20 mouse cellular contexts compared by ENCODE assay signal in genomic region chr6:29505493-29505892, GRCm38 (mm10). TPM values are rescaled to one million over a fixed set of nuclear protein-coding genes. Genes with fewer than 3 reads are reported as not detected.
DNase-seq lines count a peak whose midpoint lies in the region; ATAC-seq and TF ChIP-seq lines count a peak whose summit lies in the region.
"Had no signal": no experiment of that assay in that cellular context is flagged by ENCODE, and none has a peak within 500 bp of the region (broad histone marks: within the 10 kb centered on the region; RNA-seq: fewer than 3 reads in every experiment).

No protein-coding gene starts in this region.

- TF ChIP-seq POLR2A in ES-Bruce4 (IDR thresholded peaks at IDR 0.05; ENCODE audit: insufficient read depth, low read length), result no peak

- H3K36me3 ChIP-seq in forebrain, postnatal 0 days (ENCODE audit: insufficient read depth), result no peaks in the 10 kb centered on the region
- no peaks in the 10 kb centered on the region for H3K36me3 ChIP-seq in forebrain, embryonic 16.5 days (ENCODE audit: control insufficient read depth, insufficient read depth)
- H3K36me3 ChIP-seq in lung, postnatal 0 days (ENCODE audit: insufficient read depth, low read length), result no peaks in the 10 kb centered on the region
- H3K36me3 ChIP-seq in ES-Bruce4 (ENCODE audit: control insufficient read depth, insufficient read depth, low read length, poor library complexity, severe bottlenecking), result no peaks in the 10 kb centered on the region
- H3K36me3 ChIP-seq in stomach, embryonic 14.5 days (ENCODE audit: control insufficient read depth, insufficient read depth, low read length), result no peaks in the 10 kb centered on the region
- H3K36me3 ChIP-seq: hindbrain, embryonic 10.5 days had no signal

- 0 out of 2 replicates have a peak, but pooled peaks have one; percentile 2 for TF ChIP-seq CTCF in forebrain, postnatal 0 days (IDR thresholded peaks at IDR 0.05; ENCODE audit: low read depth)
- TF ChIP-seq CTCF in lung, postnatal 0 days (IDR thresholded peaks at IDR 0.05), result peak; percentile 27
- peak; percentile 34 for TF ChIP-seq CTCF in ES-Bruce4 (IDR thresholded peaks at IDR 0.05; ENCODE audit: low read depth, low read length)

- no peaks in the 10 kb centered on the region for H3K9me3 ChIP-seq in forebrain, postnatal 0 days (ENCODE audit: low read length)
- no peaks in the 10 kb centered on the region for H3K9me3 ChIP-seq in forebrain, embryonic 16.5 days (ENCODE audit: control insufficient read depth, low read length)
- H3K9me3 ChIP-seq in lung, postnatal 0 days (ENCODE audit: low read length), result no peaks in the 10 kb centered on the region
- no peaks in the 10 kb centered on the region for H3K9me3 ChIP-seq in ES-Bruce4 (replicated peaks; ENCODE audit: control insufficient read depth, insufficient read depth, low read length, poor library complexity, severe bottlenecking)
- no peaks in the 10 kb centered on the region for H3K9me3 ChIP-seq in stomach, embryonic 14.5 days (ENCODE audit: control insufficient read depth, low read depth, low read length)
- H3K9me3 ChIP-seq: hindbrain, embryonic 10.5 days; limb, embryonic 12.5 days had no signal

- H3K9ac ChIP-seq in forebrain, postnatal 0 days, result no peak overlapping the region
- H3K9ac ChIP-seq in forebrain, embryonic 16.5 days (replicated peaks; ENCODE audit: low read depth, low read length), result no peak overlapping the region
- no peak overlapping the region for H3K9ac ChIP-seq in lung, postnatal 0 days (replicated peaks; ENCODE audit: low read depth)
- H3K9ac ChIP-seq in ES-Bruce4 (ENCODE audit: low read depth, poor library complexity, severe bottlenecking), result no peak overlapping the region
- no peak overlapping the region for H3K9ac ChIP-seq in stomach, embryonic 14.5 days (replicated peaks; ENCODE audit: low read depth, low read length)

- no peak overlapping the region for H3K4me3 ChIP-seq in forebrain, postnatal 0 days (ENCODE audit: low read depth, low read length)
- H3K4me3 ChIP-seq in forebrain, embryonic 16.5 days (replicated peaks; ENCODE audit: low read length), result no peak overlapping the region
- H3K4me3 ChIP-seq in lung, postnatal 0 days (ENCODE audit: low read depth, low read length), result no peak overlapping the region
- no peak overlapping the region for H3K4me3 ChIP-seq in ES-Bruce4 (ENCODE audit: low read depth, low read length)
- H3K4me3 ChIP-seq in stomach, embryonic 14.5 days (ENCODE audit: low read depth, low read length), result no peak overlapping the region
- H3K4me3 ChIP-seq: erythroblast, embryonic 14.5 days had no signal

- H3K27ac ChIP-seq in forebrain, postnatal 0 days (ENCODE audit: low read depth, low read length), result no peak overlapping the region
- no peak overlapping the region for H3K27ac ChIP-seq in forebrain, embryonic 16.5 days (ENCODE audit: low read length)
- H3K27ac ChIP-seq in lung, postnatal 0 days (ENCODE audit: low read length), result no peak overlapping the region
- no peak overlapping the region for H3K27ac ChIP-seq in ES-Bruce4 (ENCODE audit: insufficient read depth, low read length)
- H3K27ac ChIP-seq in stomach, embryonic 14.5 days (ENCODE audit: low read length), result no peak overlapping the region
- H3K27ac ChIP-seq: hindbrain, embryonic 10.5 days; hindbrain, postnatal 0 days; limb, embryonic 12.5 days had no signal

- TF ChIP-seq EP300 in lung, postnatal 0 days (IDR thresholded peaks at IDR 0.05), result no peak
- no peak for TF ChIP-seq EP300 in ES-Bruce4 (IDR thresholded peaks at IDR 0.05; ENCODE audit: insufficient read depth, low read depth, low read length)

- 93% methylated on average over 5 of the region's 5 CpGs for whole genome bisulfite sequencing in forebrain, postnatal 0 days
- 91% methylated on average over 5 of the region's 5 CpGs for WGBS in forebrain, embryonic 16.5 days
- 81% methylated on average over 5 of the region's 5 CpGs for WGBS in lung, postnatal 0 days
- 90% methylated on average over 5 of the region's 5 CpGs for WGBS in stomach, embryonic 14.5 days

- no peak for DNase-seq in forebrain, postnatal 0 days
- no peak for DNase-seq in lung, postnatal 0 days (ENCODE audit: low spot score)
- no peak for DNase-seq in lung, postnatal 4 days
- DNase-seq in urinary bladder, postnatal 25 days (ENCODE audit: low spot score), result no peak
- DNase-seq: adrenal gland, adult 2 months; cerebellum, adult 8-10 months; gastrocnemius, postnatal 36 days; kidney, adult 18-20 months; layer of hippocampus, adult 9-11 months; lung, postnatal 36 days had no signal

- no peaks in the 10 kb centered on the region; the same call in 1 of the 2 replicates for H3K27me3 ChIP-seq in forebrain, postnatal 0 days (ENCODE audit: insufficient read depth, low read length)
- H3K27me3 ChIP-seq in forebrain, embryonic 16.5 days (replicated peaks; ENCODE audit: control insufficient read depth, insufficient read depth, low read length), result peaks cover 15% of the 10 kb centered on the region
- peaks cover 3% of the 10 kb centered on the region; the same call in 1 of the 2 replicates for H3K27me3 ChIP-seq in lung, postnatal 0 days (replicated peaks; ENCODE audit: insufficient read depth, low read length)
- H3K27me3 ChIP-seq in ES-Bruce4 (ENCODE audit: control insufficient read depth, insufficient read depth, low read length, poor library complexity, severe bottlenecking), result no peaks in the 10 kb centered on the region
- H3K27me3 ChIP-seq in stomach, embryonic 14.5 days (ENCODE audit: control insufficient read depth, insufficient read depth, low read length), result no peaks in the 10 kb centered on the region
- H3K27me3 ChIP-seq: limb, embryonic 12.5 days had no signal

- H3K4me2 ChIP-seq in forebrain, postnatal 0 days (ENCODE audit: low read depth), result no peak overlapping the region
- no peak overlapping the region for H3K4me2 ChIP-seq in forebrain, embryonic 16.5 days (ENCODE audit: low read length)
- H3K4me2 ChIP-seq in lung, postnatal 0 days (replicated peaks; ENCODE audit: low read depth, low read length), result no peak overlapping the region
- 0 out of 2 replicates have a peak overlapping the region, but pooled peaks have one; percentile 7 for H3K4me2 ChIP-seq in stomach, embryonic 14.5 days (replicated peaks; ENCODE audit: low read depth, low read length)

- no peak for ATAC-seq in forebrain, postnatal 0 days
- ATAC-seq in forebrain, embryonic 16.5 days, result no peak
- no peak for ATAC-seq in lung, postnatal 0 days
- no peak for ATAC-seq in stomach, embryonic 14.5 days (ENCODE audit: insufficient number of reproducible peaks, insufficient read depth, low FRiP score, low read depth)
- ATAC-seq: forebrain, embryonic 14.5 days; hindbrain, postnatal 0 days had no signal

- no peaks in the 10 kb centered on the region for H3K4me1 ChIP-seq in forebrain, postnatal 0 days (ENCODE audit: insufficient read depth)
- peaks cover 3% of the 10 kb centered on the region; the same call in 1 of the 2 replicates for H3K4me1 ChIP-seq in forebrain, embryonic 16.5 days (replicated peaks; ENCODE audit: control insufficient read depth, insufficient read depth, low read length)
- H3K4me1 ChIP-seq in lung, postnatal 0 days (ENCODE audit: insufficient read depth, low read depth, low read length), result no peaks in the 10 kb centered on the region; the same call in 1 of the 2 replicates
- no peaks in the 10 kb centered on the region for H3K4me1 ChIP-seq in ES-Bruce4 (ENCODE audit: control insufficient read depth, insufficient read depth, low read length)
- H3K4me1 ChIP-seq in stomach, embryonic 14.5 days (ENCODE audit: control insufficient read depth, insufficient read depth, low read length), result peaks cover 15% of the 10 kb centered on the region

RNA-seq across cellular contexts. Expression of gene Kcp, which starts 2.3 kb away (rescaled TPM):
- total RNA-seq in forebrain, postnatal 0 days (2014; rRNA removed), result 9.8 and 31.2 TPM in 2 replicates
- 5.2 and 6.7 TPM in 2 replicates for polyA plus RNA-seq in forebrain, postnatal 0 days (2015; fragmentation: Nextera tagmentation; extraction: Ambion mirVana)
- polyA plus RNA-seq in forebrain, embryonic 16.5 days (2015; fragmentation: Nextera tagmentation; extraction: Ambion mirVana), result 15.4 and 17.1 TPM in 2 replicates
- 4.0 and 4.8 TPM in 2 replicates for polyA plus RNA-seq in lung, postnatal 0 days (2015; fragmentation: Nextera tagmentation; extraction: Ambion mirVana)
- 1.9 and 4.1 TPM in 2 replicates for polyA plus RNA-seq in ES-Bruce4 (2011; ENCODE audit: insufficient read depth, insufficient read length, low read depth, missing spikeins)
- polyA plus RNA-seq in stomach, embryonic 14.5 days (2014; fragmentation: Nextera tagmentation; extraction: Ambion mirVana), result 25.0 and 30.4 TPM in 2 replicates

RNA-seq across cellular contexts. Expression of gene Irf5, which starts 20.9 kb away (rescaled TPM):
- 3.2 and 3.9 TPM in 2 replicates for total RNA-seq in forebrain, postnatal 0 days (2014; rRNA removed)
- 1.5 and 1.9 TPM in 2 replicates for polyA plus RNA-seq in forebrain, postnatal 0 days (2015; fragmentation: Nextera tagmentation; extraction: Ambion mirVana)
- 1.5 and 2.2 TPM in 2 replicates for polyA plus RNA-seq in forebrain, embryonic 16.5 days (2015; fragmentation: Nextera tagmentation; extraction: Ambion mirVana)
- 8.5 and 8.6 TPM in 2 replicates for polyA plus RNA-seq in lung, postnatal 0 days (2015; fragmentation: Nextera tagmentation; extraction: Ambion mirVana)
- 2.3 and 2.6 TPM in 2 replicates for polyA plus RNA-seq in ES-Bruce4 (2011; ENCODE audit: insufficient read depth, insufficient read length, low read depth, missing spikeins)
- 6.4 and 7.2 TPM in 2 replicates for polyA plus RNA-seq in stomach, embryonic 14.5 days (2014; fragmentation: Nextera tagmentation; extraction: Ambion mirVana)

RNA-seq across cellular contexts. Expression of gene Atp6v1fnb, which starts 34.3 kb away (rescaled TPM):
- total RNA-seq in forebrain, postnatal 0 days (2014; rRNA removed), result 0.31 and 1.7 TPM in 2 replicates
- 0.42 TPM in 1 of 2 replicates, not detected in the other for polyA plus RNA-seq in forebrain, postnatal 0 days (2015; fragmentation: Nextera tagmentation; extraction: Ambion mirVana)
- not detected in 2 replicates for polyA plus RNA-seq in forebrain, embryonic 16.5 days (2015; fragmentation: Nextera tagmentation; extraction: Ambion mirVana)
- polyA plus RNA-seq in lung, postnatal 0 days (2015; fragmentation: Nextera tagmentation; extraction: Ambion mirVana), result not detected in 2 replicates
- 0.90 and 1.0 TPM in 2 replicates for polyA plus RNA-seq in ES-Bruce4 (2011; ENCODE audit: insufficient read depth, insufficient read length, low read depth, missing spikeins)
- 0.64 TPM in 1 of 2 replicates, not detected in the other for polyA plus RNA-seq in stomach, embryonic 14.5 days (2014; fragmentation: Nextera tagmentation; extraction: Ambion mirVana)
- total RNA-seq: gastrocnemius, postnatal 36 days; heart, adult 8-10 months; hindbrain, postnatal 0 days had no signal
- polyA plus RNA-seq: adrenal gland, adult 2 months; erythroblast, embryonic 14.5 days; heart, embryonic 16.5 days; hindbrain, embryonic 10.5 days; hindbrain, postnatal 0 days had no signal

RNA-seq across cellular contexts. Expression of gene Atp6v1f, which starts 38.0 kb away (rescaled TPM):
- total RNA-seq in forebrain, postnatal 0 days (2014; rRNA removed), result 279 and 344 TPM in 2 replicates
- polyA plus RNA-seq in forebrain, postnatal 0 days (2015; fragmentation: Nextera tagmentation; extraction: Ambion mirVana), result 362 and 434 TPM in 2 replicates
- polyA plus RNA-seq in forebrain, embryonic 16.5 days (2015; fragmentation: Nextera tagmentation; extraction: Ambion mirVana), result 295 and 324 TPM in 2 replicates
- polyA plus RNA-seq in lung, postnatal 0 days (2015; fragmentation: Nextera tagmentation; extraction: Ambion mirVana), result 264 and 293 TPM in 2 replicates
- polyA plus RNA-seq in ES-Bruce4 (2011; ENCODE audit: insufficient read depth, insufficient read length, low read depth, missing spikeins), result 142 and 143 TPM in 2 replicates
- polyA plus RNA-seq in stomach, embryonic 14.5 days (2014; fragmentation: Nextera tagmentation; extraction: Ambion mirVana), result 235 and 266 TPM in 2 replicates
